Mouse (Mus musculus): ENCODE measurements around the gene Tmem259.

DNA sequence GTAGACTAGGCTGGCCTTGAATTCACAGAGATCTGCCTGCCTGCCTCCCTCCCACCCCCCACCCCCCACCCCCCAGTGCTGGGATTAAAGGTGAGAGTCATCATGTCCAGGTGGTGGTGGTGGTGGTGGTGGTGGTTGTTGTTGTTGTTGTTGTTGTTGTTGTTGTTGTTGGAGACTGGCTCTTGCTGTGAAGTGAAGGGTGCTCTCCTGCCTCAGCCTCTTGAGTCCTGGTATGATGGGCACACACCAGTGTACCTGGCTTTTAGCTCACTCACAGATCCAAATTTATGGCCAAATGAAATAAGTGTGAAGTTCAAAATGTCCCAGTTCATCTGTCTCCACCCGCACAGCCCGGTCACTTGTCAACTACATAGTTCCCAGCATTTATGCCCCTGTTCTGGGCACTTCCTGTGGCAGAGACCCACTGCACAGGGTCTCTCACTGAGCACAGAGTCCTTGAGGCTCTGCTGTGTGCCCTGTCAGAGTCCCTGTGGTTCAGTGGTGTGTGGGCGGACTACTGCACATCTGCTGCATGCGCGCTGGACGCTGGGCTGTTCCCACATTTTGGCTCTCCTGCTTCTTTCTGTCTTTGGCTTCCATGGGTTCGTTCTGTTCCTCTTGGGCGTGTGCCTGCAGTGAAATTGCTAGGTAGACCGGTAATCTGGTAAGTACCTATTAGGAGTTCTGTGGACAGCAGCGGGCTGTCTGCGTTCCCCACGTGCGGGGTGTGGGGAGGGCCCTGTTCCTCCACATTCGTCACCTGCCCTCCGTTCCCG, 49.1 kb downstream of the Tmem259 start:
- TF ChIP-seq ETS1 (IDR thresholded peaks at IDR 0.05; ENCODE audit: low read depth, low read length) (no peak), ELF1 (IDR thresholded peaks at IDR 0.05; ENCODE audit: low read depth, low read length) (no peak), GATA1 (IDR thresholded peaks at IDR 0.05; ENCODE audit: low read depth, low read length) (no peak), EP300 (IDR thresholded peaks at IDR 0.05; ENCODE audit: low read depth in 1 of 2, low read length in 2 of 2) (no peak), CTCF (IDR thresholded peaks at IDR 0.05 in 2 of 3, conservative IDR thresholded peaks at IDR 0.05 in 1 of 3; ENCODE audit: control insufficient read depth in 1 of 3, insufficient read depth in 1 of 3, low read depth in 2 of 3, low read length in 3 of 3, poor library complexity in 1 of 3, severe bottlenecking in 1 of 3) (no peak), POLR2A (IDR thresholded peaks at IDR 0.05; ENCODE audit: control insufficient read depth in 1 of 2, insufficient read depth in 1 of 2, low read depth in 1 of 2, low read length in 2 of 2, poor library complexity in 1 of 2) (no peak), ZNF384 (IDR thresholded peaks at IDR 0.05; ENCODE audit: low read depth, low read length) (no peak), ZKSCAN1 (IDR thresholded peaks at IDR 0.05; ENCODE audit: low read depth, low read length) (no peak), MAFK (IDR thresholded peaks at IDR 0.05; ENCODE audit: borderline replicate concordance, low read depth, low read length) (no peak)
